Mouse (Mus musculus): ENCODE data around the gene Magi1.

Magi1 gene

GRCm38 (mm10) chr6:93968721-93969120 is 315.0 kb downstream of the Magi1 start:
- DNase-seq (ENCODE audit: low spot score): no peak

- no peak for DNase-seq (ENCODE audit: low spot score)
Measured at GRCm38 (mm10) chr6:93962757-93963336, 320.9 kb downstream of the Magi1 start.

GRCm38 (mm10) chr6:93961782-93962181 is 321.9 kb downstream of the Magi1 start:
- DNase-seq (ENCODE audit: low spot score): no peak

GRCm38 (mm10) chr6:93957172-93957571 is 326.5 kb downstream of the Magi1 start:
- DNase-seq (ENCODE audit: low spot score): no peak

GRCm38 (mm10) chr6:93946612-93947011 is 337.1 kb downstream of the Magi1 start:
- DNase-seq (ENCODE audit: low spot score): no peak

- DNase-seq (ENCODE audit: low spot score): no peak
Measured at GRCm38 (mm10) chr6:93936359-93936758, 347.4 kb downstream of the Magi1 start.

GRCm38 (mm10) chr6:93935793-93936192 is 347.9 kb downstream of the Magi1 start:
- no peak for DNase-seq (ENCODE audit: low spot score)

GRCm38 (mm10) chr6:93934700-93935099 is 349.0 kb downstream of the Magi1 start:
- DNase-seq (ENCODE audit: low spot score): no peak

- no peak for DNase-seq (ENCODE audit: low spot score)
Measured at GRCm38 (mm10) chr6:93924568-93924967, 359.1 kb downstream of the Magi1 start.

GRCm38 (mm10) chr6:93923972-93924371 is 359.7 kb downstream of the Magi1 start:
- DNase-seq (ENCODE audit: low spot score): no peak

- DNase-seq (ENCODE audit: low spot score): no peak
Measured at GRCm38 (mm10) chr6:93923351-93923750, 360.4 kb downstream of the Magi1 start.

- DNase-seq (ENCODE audit: low spot score): no peak
Measured at GRCm38 (mm10) chr6:93922931-93923330, 360.8 kb downstream of the Magi1 start.

- DNase-seq (ENCODE audit: low spot score): no peak
Measured at GRCm38 (mm10) chr6:93913226-93913861, 370.4 kb downstream of the Magi1 start.

- DNase-seq (ENCODE audit: low spot score): no peak
Measured at GRCm38 (mm10) chr6:93912582-93913225, 371.0 kb downstream of the Magi1 start.

- no peak for DNase-seq (ENCODE audit: low spot score)
Measured at GRCm38 (mm10) chr6:93912003-93912581, 371.6 kb downstream of the Magi1 start.

- DNase-seq (ENCODE audit: low spot score): no peak
Measured at GRCm38 (mm10) chr6:93911420-93911819, 372.3 kb downstream of the Magi1 start.

- DNase-seq (ENCODE audit: low spot score): no peak
Measured at GRCm38 (mm10) chr6:93909976-93910375, 373.7 kb downstream of the Magi1 start.

- no peak for DNase-seq (ENCODE audit: low spot score)
Measured at GRCm38 (mm10) chr6:93904987-93905386, 378.7 kb downstream of the Magi1 start.

GRCm38 (mm10) chr6:93902239-93902638 is 381.5 kb downstream of the Magi1 start:
- DNase-seq (ENCODE audit: low spot score): no peak

GRCm38 (mm10) chr6:93901408-93901807 is 382.3 kb downstream of the Magi1 start:
- no peak for DNase-seq (ENCODE audit: low spot score)

- DNase-seq (ENCODE audit: low spot score): no peak
Measured at GRCm38 (mm10) chr6:93897512-93897911, 386.2 kb downstream of the Magi1 start.

- DNase-seq (ENCODE audit: low spot score): no peak
Measured at GRCm38 (mm10) chr6:93895721-93896120, 388.0 kb downstream of the Magi1 start.

- DNase-seq (ENCODE audit: low spot score): no peak
Measured at GRCm38 (mm10) chr6:93893956-93894355, 389.8 kb downstream of the Magi1 start.

All from ovary, postnatal 10 days (tissue).